Mouse (Mus musculus) hindbrain, embryonic 10.5 days (tissue): ENCODE results near the gene Retreg3. TPM values are rescaled to one million over a fixed set of nuclear protein-coding genes. Genes with fewer than 3 reads are reported as not detected.

Experiments used
- DNase-seq: peaks from one replicate; pipeline ENCODE4 v3.0.0-alpha.2; 2017; ENCODE audit warnings: low spot score
- H3K27ac ChIP-seq: fragments of 300-500 bp; sonication (generic); 2 replicates; pipeline ENCODE4 v1.5.1; 2016; ENCODE audit warnings: mild to moderate bottlenecking, moderate library complexity
- H3K27me3 ChIP-seq: fragments of 300-500 bp; sonication (generic); 2 replicates; pipeline ENCODE4 v1.6.1; 2016; ENCODE audit warnings: mild to moderate bottlenecking; ENCODE audit not compliant: poor library complexity, insufficient read depth, severe bottlenecking
- H3K36me3 ChIP-seq: fragments of 300-500 bp; sonication (generic); 2 replicates; pipeline ENCODE4 v1.6.1; 2016; ENCODE audit warnings: mild to moderate bottlenecking, moderate library complexity
- H3K4me1 ChIP-seq: fragments of 300-500 bp; sonication (generic); replicated peaks from 2 replicates; pipeline ENCODE4 v1.6.1; 2016; ENCODE audit warnings: mild to moderate bottlenecking
- H3K4me3 ChIP-seq: fragments of 300-500 bp; sonication (generic); 2 replicates; pipeline ENCODE4 v1.5.1; 2016; ENCODE audit warnings: mild to moderate bottlenecking, moderate library complexity
- H3K9me3 ChIP-seq: fragments of 300-500 bp; sonication (generic); 2 replicates; pipeline ENCODE4 v1.6.1; 2016; ENCODE audit warnings: mild to moderate bottlenecking, moderate library complexity
- WGBS: fragments of 180-500 bp; shearing (Covaris S2); methylation state at CpG from one replicate; pipeline ENCODE4 v1.1.7; 2016; 5-methylcytosine and 5-hydroxymethylcytosine counted together
- polyA plus RNA-seq: library from polyadenylated mRNA; unstranded; fragments of >200 nt; fragmentation: Nextera tagmentation; extraction: Ambion mirVana; gene quantifications from 2 replicates; pipeline ENCODE4 v1.2.1, GENCODE M21; 2016

Retreg3 gene
- polyA plus RNA-seq, 1 experiment from 2014 or later, result 21.2 TPM

DNA sequence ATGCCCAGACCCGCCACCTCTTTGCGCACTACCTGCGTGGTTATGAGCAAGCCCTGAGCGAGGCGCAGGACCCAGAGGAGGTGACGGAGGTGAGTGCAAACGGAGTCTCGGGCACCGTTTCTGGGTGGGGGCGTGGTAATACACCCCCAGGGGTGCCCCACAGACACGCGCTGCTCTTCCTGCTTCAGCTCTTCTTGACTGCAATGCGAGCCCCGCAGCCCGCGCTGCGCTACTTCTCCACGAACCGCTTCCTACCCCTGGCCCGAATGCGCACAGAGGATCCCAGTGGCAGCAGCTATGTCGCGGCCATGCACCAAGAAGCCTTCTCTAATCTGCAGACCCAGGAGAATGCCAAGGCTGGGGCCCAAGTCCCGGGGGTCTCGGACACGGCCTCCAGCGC, 39.9 kb downstream of the Retreg3 start:
- H3K36me3 ChIP-seq, result peaks cover 15% of the 10 kb centered on the region
- H3K4me1 ChIP-seq, result peaks cover 37% of the 10 kb centered on the region
- H3K4me3 ChIP-seq, result peak overlapping the region; percentile 6; the same call in 1 of the 2 replicates
- WGBS, result 3% methylated on average over 27 of the region's 27 CpGs
- H3K9me3 ChIP-seq, result no peaks in the 10 kb centered on the region
- no peak overlapping the region for H3K27ac ChIP-seq
- DNase-seq, result no peak
- H3K27me3 ChIP-seq, result peaks cover 61% of the 10 kb centered on the region

DNA sequence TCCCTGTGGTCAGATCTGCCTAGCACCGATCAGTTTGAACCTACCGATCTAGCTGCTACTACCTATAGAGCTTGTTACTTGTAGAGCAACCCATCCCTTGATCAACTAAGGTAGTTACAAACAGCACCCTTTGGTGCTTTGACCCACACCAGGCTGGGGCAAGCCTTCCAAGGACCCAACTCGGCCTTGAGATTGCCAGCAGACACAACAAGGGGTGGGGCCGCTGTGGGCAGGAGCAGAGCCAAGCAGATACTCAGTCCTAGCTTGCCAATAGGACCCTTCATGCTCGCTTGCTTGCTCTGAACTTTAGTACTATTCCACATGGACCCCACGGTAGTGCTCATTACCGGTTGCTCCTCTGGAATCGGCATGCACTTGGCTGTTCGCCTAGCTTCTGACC, 41.6 kb downstream of the Retreg3 start, which contains the start of gene Hsd17b1:
Gene Hsd17b1 (plus strand): TSS at position 291 of the 400 bp plus-strand sequence.
- Histone ChIP-seq H3K4me3 (no peak within 1 kb of the TSS), H3K27me3 (peaks cover 61% of the 10 kb centered on the region), H3K4me1 (peaks cover 23% of the 10 kb centered on the region), H3K9me3 (no peaks in the 10 kb centered on the region), H3K36me3 (peaks cover 13% of the 10 kb centered on the region; the same call in 1 of the 2 replicates), H3K27ac (no peak within 1 kb of the TSS)
- no peak for DNase-seq
- 73% methylated on average over 9 of the region's 9 CpGs for WGBS

DNA sequence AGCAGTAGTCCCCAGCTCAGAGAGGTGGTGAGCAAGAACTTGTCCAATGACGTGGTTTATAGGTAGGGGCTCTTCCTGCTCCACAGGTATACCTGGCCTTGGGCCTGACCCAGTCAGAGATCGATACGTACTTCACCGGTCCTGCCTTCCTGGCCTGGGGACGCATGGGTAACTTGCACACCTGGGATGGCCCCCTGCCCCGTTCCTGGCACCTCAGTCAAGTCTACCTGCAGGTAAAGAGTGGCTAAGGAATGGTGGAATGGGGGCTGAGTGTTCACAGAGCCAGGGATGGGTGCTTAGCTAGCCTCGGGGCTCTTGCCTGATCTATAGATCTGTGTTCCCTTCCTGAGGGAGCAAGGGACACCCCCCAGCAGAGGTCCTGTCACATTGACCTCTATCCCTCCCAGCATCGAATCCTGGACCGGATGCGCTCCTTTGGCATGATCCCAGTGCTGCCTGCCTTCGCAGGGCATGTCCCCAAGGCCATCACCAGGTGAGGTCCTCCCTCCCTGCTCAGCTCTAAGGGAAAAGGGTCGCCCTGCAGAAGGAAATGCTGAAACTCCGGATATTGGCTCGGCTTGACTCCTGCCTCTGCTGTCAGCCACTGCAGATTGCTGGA, 47.8 kb downstream of the Retreg3 start:
- H3K27ac ChIP-seq, result no peak overlapping the region
- WGBS, result 70% methylated on average over 14 of the region's 14 CpGs
- H3K27me3 ChIP-seq, result peaks cover 41% of the 10 kb centered on the region
- H3K4me3 ChIP-seq, result no peak overlapping the region
- no peak for DNase-seq
- peaks cover 11% of the 10 kb centered on the region; the same call in 1 of the 2 replicates for H3K36me3 ChIP-seq
- H3K9me3 ChIP-seq, result no peaks in the 10 kb centered on the region
- peaks cover 21% of the 10 kb centered on the region for H3K4me1 ChIP-seq

DNA sequence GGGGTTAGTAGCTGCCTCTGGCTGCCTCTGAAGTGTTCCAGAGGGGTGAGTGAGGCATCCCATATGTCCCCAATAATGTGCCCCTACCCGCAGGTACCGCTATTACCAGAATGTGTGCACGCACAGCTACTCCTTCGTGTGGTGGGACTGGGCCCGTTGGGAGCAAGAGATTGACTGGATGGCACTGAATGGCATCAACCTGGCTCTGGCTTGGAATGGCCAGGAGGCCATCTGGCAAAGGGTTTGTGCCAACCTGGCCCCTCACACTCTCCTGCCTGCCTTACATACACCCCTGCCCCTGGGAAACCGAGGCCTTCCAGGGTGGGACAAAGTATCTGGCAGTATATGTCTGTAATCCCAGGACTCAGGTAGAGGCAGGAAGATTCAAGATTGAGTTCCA, 48.7 kb downstream of the Retreg3 start:
- Histone ChIP-seq H3K27ac (peak overlapping the region; percentile 40; the same call in 1 of the 2 replicates), H3K27me3 (peaks cover 32% of the 10 kb centered on the region), H3K4me1 (peaks cover 29% of the 10 kb centered on the region), H3K36me3 (0 out of 2 replicates have a peak, but pooled peaks cover 3% of the 10 kb centered on the region), H3K4me3 (peak overlapping the region; percentile 91), H3K9me3 (no peaks in the 10 kb centered on the region)
- 77% methylated on average over 6 of the region's 6 CpGs for WGBS
- no peak for DNase-seq

DNA sequence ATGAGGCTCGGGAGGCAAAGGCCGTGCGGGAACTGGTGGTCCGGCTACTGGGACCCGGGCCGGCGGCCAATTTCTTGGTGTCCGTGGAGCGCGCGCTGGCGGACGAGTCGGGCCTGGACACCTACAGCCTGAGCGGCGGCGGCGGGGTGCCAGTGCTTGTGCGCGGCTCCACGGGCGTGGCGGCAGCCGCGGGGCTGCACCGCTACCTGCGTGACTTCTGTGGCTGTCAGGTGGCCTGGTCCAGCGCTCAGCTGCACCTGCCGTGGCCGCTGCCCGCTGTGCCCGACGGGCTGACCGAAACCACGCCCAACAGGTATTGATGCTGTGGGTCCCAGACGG, 49.5 kb downstream of the Retreg3 start:
- Histone ChIP-seq H3K4me3 (peak overlapping the region; percentile 91), H3K36me3 (0 out of 2 replicates have a peak, but pooled peaks cover 3% of the 10 kb centered on the region), H3K27ac (peak overlapping the region; percentile 90), H3K27me3 (peaks cover 29% of the 10 kb centered on the region), H3K9me3 (no peaks in the 10 kb centered on the region), H3K4me1 (peaks cover 29% of the 10 kb centered on the region)
- under 1% methylated on average over 36 of the region's 36 CpGs for WGBS
- DNase-seq, result no peak

DNA sequence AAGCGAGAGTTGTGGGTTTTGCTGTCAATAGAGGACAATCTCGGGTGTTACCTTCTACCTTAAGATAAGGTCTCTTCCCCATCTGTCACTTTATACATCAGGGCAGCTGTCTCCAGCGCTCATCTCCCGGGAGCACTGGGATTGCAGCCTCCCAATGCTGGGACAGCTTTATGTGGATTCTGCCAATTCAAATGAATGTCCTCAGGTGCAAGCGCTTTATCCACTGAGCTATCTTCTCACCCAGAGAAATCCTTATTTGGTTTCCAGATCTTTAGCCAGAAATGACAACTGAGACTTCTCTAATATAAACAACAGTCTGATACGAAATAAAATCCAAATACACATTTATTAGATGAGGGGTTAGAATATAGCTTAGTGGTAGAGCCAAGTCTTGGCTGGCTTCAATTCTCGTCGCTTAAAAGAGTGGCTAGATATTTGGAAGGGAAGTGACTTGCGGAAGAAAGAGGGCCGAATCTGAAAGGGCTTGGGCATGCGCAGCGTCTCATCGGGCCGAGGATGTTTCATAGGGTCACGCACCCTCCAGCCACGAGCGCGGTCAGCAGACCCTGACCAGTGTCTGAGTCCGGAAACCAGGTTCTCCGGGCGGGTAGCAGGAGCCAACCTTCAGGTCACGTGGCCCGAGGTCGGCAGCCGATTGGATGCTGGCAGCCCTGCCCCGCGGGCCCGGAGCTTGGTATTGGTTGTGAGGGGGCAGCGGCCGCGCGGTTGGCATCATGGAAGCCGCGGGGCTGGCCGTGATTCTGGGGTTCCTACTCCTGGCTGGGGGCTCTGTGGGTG, 50.1 kb downstream of the Retreg3 start, which contains the start of gene Naglu:
Gene Naglu (plus strand): TSS at position 622 of the 798 bp plus-strand sequence.
- 5% methylated on average over 35 of the region's 35 CpGs for WGBS
- H3K27ac ChIP-seq, result peak within 1 kb of the TSS; percentile 90
- peak within 1 kb of the TSS; percentile 91 for H3K4me3 ChIP-seq
- peaks cover 29% of the 10 kb centered on the region for H3K4me1 ChIP-seq
- 0 out of 2 replicates have a peak, but pooled peaks cover 3% of the 10 kb centered on the region for H3K36me3 ChIP-seq
- no peaks in the 10 kb centered on the region for H3K9me3 ChIP-seq
- DNase-seq, result peak; percentile 96
- H3K27me3 ChIP-seq, result peaks cover 29% of the 10 kb centered on the region

DNA sequence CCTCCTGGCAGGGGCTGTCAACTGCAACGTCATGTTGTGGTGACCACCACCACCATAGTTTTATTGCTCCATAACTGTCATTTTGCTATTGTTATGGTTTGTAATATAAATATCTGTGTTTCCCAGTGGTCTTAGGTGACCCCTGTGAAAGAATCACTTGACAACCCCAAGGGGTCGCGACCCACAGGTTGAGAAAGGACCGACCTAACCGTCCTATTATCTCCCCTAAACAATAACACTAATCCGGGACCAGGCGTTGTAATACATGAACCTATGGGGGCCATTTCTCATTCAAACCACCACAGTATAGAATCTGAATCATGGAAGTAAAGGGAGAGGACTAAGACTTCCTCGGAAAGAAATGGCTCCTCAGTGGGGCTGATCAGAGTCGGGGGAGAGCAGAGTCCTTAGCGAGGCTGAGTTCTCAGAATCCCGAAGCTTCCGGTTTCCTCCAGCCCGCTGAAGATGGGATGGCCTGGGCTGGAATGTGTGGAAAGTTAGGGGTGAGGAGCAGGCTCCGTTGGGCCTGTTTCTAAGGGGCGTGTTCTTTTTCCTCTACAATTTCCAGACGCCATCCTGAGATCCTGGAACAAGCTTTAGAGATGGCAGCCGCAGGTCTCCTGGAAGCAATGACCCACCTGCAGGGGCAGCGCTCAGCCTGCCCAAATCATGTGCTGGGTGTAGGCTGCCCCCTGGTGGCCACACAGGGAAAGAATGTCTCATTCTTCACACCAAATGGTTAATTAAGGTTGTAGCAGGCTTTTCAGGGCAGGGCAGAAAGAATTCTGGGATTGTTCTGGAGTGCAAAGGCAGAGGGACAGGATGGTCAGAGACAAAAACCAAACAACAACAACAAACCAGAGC, 52.9 kb downstream of the Retreg3 start:
- peak; percentile 88 for DNase-seq
- Histone ChIP-seq H3K4me3 (peak overlapping the region; percentile 50), H3K27ac (peak overlapping the region; percentile 69; the same call in 1 of the 2 replicates), H3K36me3 (peaks cover 23% of the 10 kb centered on the region), H3K9me3 (no peaks in the 10 kb centered on the region), H3K27me3 (peaks cover 22% of the 10 kb centered on the region), H3K4me1 (peaks cover 49% of the 10 kb centered on the region)
- 27% methylated on average over 18 of the region's 18 CpGs for WGBS

DNA sequence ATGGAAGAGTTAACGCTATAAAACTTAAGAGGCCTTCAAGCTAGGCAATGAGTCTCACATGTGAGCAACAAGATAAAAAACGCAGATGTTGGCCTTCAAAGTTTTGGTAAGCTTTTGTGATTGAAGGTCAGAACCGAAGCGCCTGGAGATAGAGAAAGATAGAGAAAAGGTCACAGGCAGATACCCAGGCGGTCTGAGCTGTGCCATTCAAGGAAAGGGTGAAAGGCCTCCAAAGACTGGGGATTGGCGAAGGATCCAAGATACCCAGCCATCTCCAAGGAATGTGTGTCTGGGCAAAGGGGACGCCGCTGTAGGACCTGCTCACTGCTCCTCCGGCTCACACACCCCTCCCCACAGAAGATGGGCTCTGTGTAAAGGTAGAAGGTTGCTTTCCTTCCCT, 54.7 kb downstream of the Retreg3 start:
- peaks cover 41% of the 10 kb centered on the region for H3K4me1 ChIP-seq
- WGBS, result 92% methylated on average over 9 of the region's 9 CpGs

DNA sequence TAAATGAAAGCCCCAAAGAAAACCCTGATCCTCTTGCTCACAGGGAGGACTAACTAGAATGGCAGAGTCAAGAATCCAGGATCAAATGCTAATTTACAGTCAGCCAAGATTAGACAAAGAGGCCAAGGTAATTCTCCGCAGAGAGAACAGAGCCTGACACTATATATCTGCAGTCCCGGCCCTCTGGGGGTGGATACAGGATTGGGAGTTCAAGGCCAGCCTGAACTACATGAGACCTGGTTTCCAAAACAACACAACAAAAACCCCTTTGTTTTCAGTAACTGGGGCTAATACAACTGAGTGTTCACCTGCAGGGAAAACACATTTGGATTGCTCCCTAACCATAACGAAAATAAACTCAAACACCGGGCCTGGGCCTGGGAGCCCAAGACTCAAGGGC, 55.2 kb downstream of the Retreg3 start:
- Histone ChIP-seq H3K4me1 (peaks cover 43% of the 10 kb centered on the region), H3K36me3 (peaks cover 45% of the 10 kb centered on the region), H3K4me3 (no peak overlapping the region), H3K27me3 (peaks cover 9% of the 10 kb centered on the region; the same call in 1 of the 2 replicates), H3K9me3 (no peaks in the 10 kb centered on the region), H3K27ac (peak overlapping the region; percentile 68; the same call in 1 of the 2 replicates)
- DNase-seq, result no peak
- WGBS, result 87% methylated on average over 4 of the region's 4 CpGs

More for the DNA sequence above, 54.7 kb downstream of the Retreg3 start:
- no peak overlapping the region for H3K27ac ChIP-seq
- peaks cover 9% of the 10 kb centered on the region; the same call in 1 of the 2 replicates for H3K27me3 ChIP-seq
- no peak for DNase-seq
- H3K36me3 ChIP-seq, result peaks cover 40% of the 10 kb centered on the region
- H3K9me3 ChIP-seq, result no peaks in the 10 kb centered on the region
- no peak overlapping the region for H3K4me3 ChIP-seq

DNA sequence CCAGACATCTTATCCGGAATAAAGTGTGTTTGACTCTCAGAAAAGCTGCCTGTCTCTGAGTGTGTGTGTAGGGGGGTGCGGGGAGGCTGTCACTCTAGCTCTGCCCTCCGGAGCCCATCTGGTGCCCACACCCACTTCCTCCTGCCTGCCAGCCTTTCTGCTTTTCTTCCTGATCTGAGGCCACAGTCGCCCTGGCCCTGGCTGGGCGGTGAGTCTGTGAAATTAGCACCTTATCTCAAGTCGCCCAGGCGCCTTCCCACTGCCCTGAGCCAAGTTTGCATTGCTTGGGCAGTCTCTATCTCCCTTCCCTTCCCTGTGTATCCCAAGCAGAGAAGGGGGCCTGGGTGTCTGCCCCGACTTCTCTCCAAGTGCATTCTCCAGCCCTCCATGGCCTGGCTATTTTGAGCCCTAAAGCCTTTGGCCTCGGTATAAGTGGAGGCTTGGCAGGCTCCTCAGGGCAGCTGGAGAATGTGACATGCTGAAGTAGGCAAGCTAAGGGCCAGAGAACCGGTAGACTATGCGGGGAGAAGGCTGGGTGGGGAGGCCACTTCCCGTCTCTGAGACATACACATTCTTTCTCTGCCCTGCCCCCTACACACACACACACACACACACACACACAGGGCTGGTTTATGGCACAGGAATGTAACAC, 55.9 kb downstream of the Retreg3 start:
- Histone ChIP-seq H3K27ac (peak overlapping the region; percentile 68), H3K27me3 (peaks cover 8% of the 10 kb centered on the region; the same call in 1 of the 2 replicates), H3K4me1 (peaks cover 39% of the 10 kb centered on the region), H3K4me3 (no peak overlapping the region), H3K36me3 (peaks cover 52% of the 10 kb centered on the region), H3K9me3 (no peaks in the 10 kb centered on the region)
- peak; percentile 27 for DNase-seq
- WGBS, result 71% methylated on average over 12 of the region's 12 CpGs

DNA sequence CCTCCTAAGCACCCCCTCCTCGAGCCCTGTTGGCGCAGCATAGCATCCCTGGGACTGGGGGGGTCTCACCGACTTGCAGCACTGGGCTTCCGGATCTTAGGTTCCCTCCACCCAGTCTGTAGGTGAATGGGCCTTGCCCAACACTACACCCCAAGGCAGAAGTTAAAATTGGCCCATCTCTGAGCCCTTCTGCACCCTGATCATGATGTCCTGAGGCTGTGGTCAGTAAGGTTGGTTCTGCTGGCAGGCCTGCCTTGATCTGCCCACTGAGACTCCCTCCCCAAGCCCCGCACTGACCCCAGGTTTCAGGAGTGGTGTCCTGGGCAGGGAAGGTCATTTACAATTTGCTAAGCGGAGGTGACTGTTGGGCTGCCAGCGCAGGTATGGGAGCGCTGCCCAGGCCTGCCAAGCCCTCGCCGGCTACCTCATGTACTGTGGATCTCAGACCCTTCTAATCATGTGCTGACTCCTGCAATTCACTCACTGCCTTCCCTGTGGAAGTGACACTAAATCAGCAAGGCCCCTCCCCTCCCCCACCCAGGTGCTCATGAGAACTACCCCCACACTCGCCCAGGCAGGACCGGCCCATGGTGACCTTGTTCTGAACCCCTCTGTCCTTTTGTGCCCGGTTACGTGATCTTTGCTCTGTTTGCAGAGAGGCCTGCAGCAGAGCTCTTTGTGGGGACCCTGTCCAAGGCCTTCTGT, 56.6 kb downstream of the Retreg3 start:
- Histone ChIP-seq H3K36me3 (peaks cover 57% of the 10 kb centered on the region), H3K27me3 (peaks cover 1% of the 10 kb centered on the region; the same call in 1 of the 2 replicates), H3K4me3 (no peak overlapping the region), H3K9me3 (no peaks in the 10 kb centered on the region), H3K4me1 (peaks cover 44% of the 10 kb centered on the region), H3K27ac (peak overlapping the region; percentile 68)
- DNase-seq, result no peak
- WGBS, result 79% methylated on average over 14 of the region's 14 CpGs
